Mouse (Mus musculus) ES-E14 (cell line): ENCODE measurements at regions not wholly inside any gene's neighbourhood (a gene's known extent, or its start where the extent isn't known, plus 50 kb on each side); places are given as distances from the start of the nearest gene placed in this dataset.

ENCODE experiments used
- CHD2 ChIP-seq: IDR thresholded peaks from 2 replicates; pipeline ENCODE4 v1.6.1; 2014; ENCODE audit warnings: mild to moderate bottlenecking, low read depth, low read length, inconsistent platforms
- HCFC1 ChIP-seq: IDR thresholded peaks from 2 replicates; pipeline ENCODE4 v1.6.1; 2012; ENCODE audit warnings: low read length, inconsistent platforms, borderline replicate concordance; ENCODE audit not compliant: insufficient read depth
- ZC3H11A ChIP-seq: IDR thresholded peaks from 2 replicates; pipeline ENCODE4 v1.6.1; 2012; ENCODE audit warnings: low read depth, mild to moderate bottlenecking, inconsistent platforms, low read length, borderline replicate concordance

GRCm38 (mm10) chr5:64692335-64692734, 110.9 kb upstream of the Klf3 start:
- TF ChIP-seq CHD2 (no peak), HCFC1 (no peak), ZC3H11A (no peak)
